Mouse (Mus musculus) hindbrain, embryonic 14.5 days (tissue): ENCODE data around the gene Lrwd1. TPM values are rescaled to one million over a fixed set of nuclear protein-coding genes. Genes with fewer than 3 reads are reported as not detected.

Experiments used
- ATAC-seq: fragments of 200-750 bp; cut with Nextera tagmentation; 2 replicates; pipeline ENCODE4 v1.8.0; 2017; ENCODE audit warnings: moderate number of reproducible peaks, mild to moderate bottlenecking, moderate TSS enrichment, moderate library complexity; ENCODE audit not compliant: low FRiP score
- DNase-seq: peaks from one replicate; pipeline ENCODE4 v3.0.0-alpha.2; 2015; ENCODE audit warnings: low spot score
- H3K27ac ChIP-seq: fragments of 300-500 bp; sonication (generic); 2 replicates; pipeline ENCODE4 v1.5.1; 2014; ENCODE audit warnings: mild to moderate bottlenecking, moderate library complexity
- H3K27me3 ChIP-seq: fragments of 300-500 bp; sonication (generic); 2 replicates; pipeline ENCODE4 v1.6.1; 2014; ENCODE audit warnings: mild to moderate bottlenecking, low read length, mixed read lengths; ENCODE audit not compliant: control insufficient read depth, insufficient read depth
- H3K36me3 ChIP-seq: fragments of 300-500 bp; sonication (generic); replicated peaks from 2 replicates; pipeline ENCODE4 v1.6.1; 2014; ENCODE audit not compliant: control insufficient read depth, insufficient read depth
- H3K4me1 ChIP-seq: fragments of 300-500 bp; sonication (generic); replicated peaks from 2 replicates; pipeline ENCODE4 v1.6.1; 2014; ENCODE audit warnings: antibody characterized with exemption, low read length, mixed read lengths; ENCODE audit not compliant: control insufficient read depth, insufficient read depth
- H3K4me2 ChIP-seq: fragments of 300-500 bp; sonication (generic); replicated peaks from 2 replicates; pipeline ENCODE4 v1.6.1; 2014; ENCODE audit warnings: mild to moderate bottlenecking, moderate library complexity
- H3K4me3 ChIP-seq: fragments of 300-500 bp; sonication (generic); replicated peaks from 2 replicates; pipeline ENCODE4 v1.5.1; 2014; ENCODE audit warnings: mild to moderate bottlenecking, low read length
- H3K9ac ChIP-seq: fragments of 300-500 bp; sonication (generic); 2 replicates; pipeline ENCODE4 v1.6.1; 2014
- H3K9me3 ChIP-seq: fragments of 300-500 bp; sonication (generic); 2 replicates; pipeline ENCODE4 v1.6.1; 2016; ENCODE audit warnings: low read length; ENCODE audit not compliant: control insufficient read depth
- WGBS: fragments of 180-500 bp; shearing (Covaris S2); extraction: QIAGEN DNeasy Blood & Tissue Kit; methylation state at CpG from one replicate; pipeline ENCODE4 v1.1.7; 2014; 5-methylcytosine and 5-hydroxymethylcytosine counted together
- polyA plus RNA-seq: library from polyadenylated mRNA; unstranded; fragments of >200 nt; fragmentation: Nextera tagmentation; extraction: Ambion mirVana; gene quantifications from 2 replicates; pipeline ENCODE4 v1.2.1, GENCODE M21; 2014

Lrwd1 gene
- polyA plus RNA-seq, 1 experiment from 2014 or later, result 20.5 TPM

DNA sequence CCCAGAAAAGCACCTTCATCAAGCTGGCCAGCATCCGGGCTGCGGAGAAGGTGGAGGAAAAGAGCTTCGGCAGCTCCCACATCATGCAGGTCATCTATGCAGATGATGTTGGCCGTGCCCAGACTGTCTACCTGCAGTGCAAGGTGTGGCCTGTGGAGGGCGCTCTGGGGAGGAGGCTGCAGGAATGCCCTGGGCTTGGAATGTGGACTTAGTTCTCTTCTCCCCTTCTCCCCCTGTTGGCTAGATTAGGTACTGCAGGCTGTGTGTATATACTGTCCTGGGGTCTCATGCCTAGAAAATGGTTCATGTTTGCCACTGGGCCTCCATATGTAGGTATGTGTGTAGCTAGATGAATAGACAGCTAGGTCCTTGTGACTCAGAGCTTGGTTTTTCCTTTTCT, 31.4 kb downstream of the Lrwd1 start:
- DNase-seq, result peak; percentile 27
- no peak overlapping the region for H3K4me3 ChIP-seq
- no peaks in the 10 kb centered on the region for H3K27me3 ChIP-seq
- no peak overlapping the region for H3K9ac ChIP-seq
- no peak for ATAC-seq
- no peak overlapping the region for H3K4me2 ChIP-seq
- no peaks in the 10 kb centered on the region for H3K36me3 ChIP-seq
- WGBS, result 87% methylated on average over 5 of the region's 5 CpGs
- H3K27ac ChIP-seq, result no peak overlapping the region
- no peaks in the 10 kb centered on the region; the same call in 1 of the 2 replicates for H3K4me1 ChIP-seq
- H3K9me3 ChIP-seq, result no peaks in the 10 kb centered on the region

DNA sequence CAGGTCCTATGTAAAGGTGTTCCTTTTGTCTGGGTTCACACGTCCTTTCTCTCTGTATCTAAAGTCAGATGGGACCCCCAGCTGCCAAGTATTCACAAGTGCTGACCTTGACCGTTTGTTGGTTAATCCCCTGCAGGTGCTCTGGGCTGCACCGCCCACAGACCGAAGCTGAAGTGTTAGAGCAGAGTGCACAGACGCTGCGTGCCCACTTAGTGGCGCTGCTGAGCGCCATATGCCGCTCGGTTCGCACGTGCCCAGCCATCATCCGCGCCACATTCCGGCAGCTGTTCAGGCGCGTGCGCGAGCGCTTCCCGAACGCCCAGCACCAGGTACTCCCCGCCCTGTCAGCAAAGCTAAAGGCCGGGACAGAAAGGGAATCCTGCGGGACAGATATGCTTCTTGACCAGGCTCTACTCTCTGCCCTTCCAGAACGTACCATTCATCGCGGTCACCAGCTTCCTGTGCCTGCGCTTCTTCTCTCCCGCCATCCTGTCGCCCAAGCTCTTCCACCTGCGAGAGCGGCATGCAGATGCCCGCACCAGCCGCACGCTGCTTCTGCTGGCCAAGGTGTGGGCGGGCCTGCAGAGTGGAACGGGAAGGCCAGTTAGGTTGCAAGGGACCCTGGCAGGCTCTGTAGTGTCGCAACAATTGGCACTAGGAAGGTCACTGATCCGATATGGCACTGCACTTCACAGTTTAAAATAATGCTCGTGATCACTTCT, 33.6 kb downstream of the Lrwd1 start:
- H3K27ac ChIP-seq, result no peak overlapping the region
- peak; percentile 84 for ATAC-seq
- WGBS, result 9% methylated on average over 41 of the region's 41 CpGs

DNA sequence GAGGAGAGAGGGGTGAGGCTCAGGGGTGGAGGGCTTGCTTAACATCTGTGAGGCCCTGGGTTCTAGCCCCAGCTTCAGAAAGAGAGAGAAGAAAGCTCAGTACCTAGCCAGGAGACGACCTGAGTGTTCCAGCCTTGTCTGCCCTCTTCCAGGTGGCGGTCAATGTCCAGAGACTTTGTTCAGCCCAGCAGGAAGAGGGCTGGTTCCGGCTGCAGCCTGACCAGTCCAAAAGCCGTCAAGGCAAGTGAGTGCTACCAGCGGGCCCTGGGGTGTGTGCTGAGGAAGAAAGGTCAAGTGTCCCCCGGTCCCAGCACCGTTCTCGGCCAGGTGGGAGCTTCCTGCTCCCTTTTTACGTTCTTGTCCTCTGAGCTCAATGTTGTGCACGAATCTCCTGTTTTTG, 37.3 kb downstream of the Lrwd1 start:
- no peak for ATAC-seq
- Histone ChIP-seq H3K36me3 (no peaks in the 10 kb centered on the region), H3K4me1 (no peaks in the 10 kb centered on the region; the same call in 1 of the 2 replicates), H3K27me3 (no peaks in the 10 kb centered on the region), H3K4me3 (no peak overlapping the region), H3K9ac (no peak overlapping the region), H3K4me2 (no peak overlapping the region), H3K9me3 (no peaks in the 10 kb centered on the region), H3K27ac (no peak overlapping the region)
- DNase-seq, result no peak
- WGBS, result 86% methylated on average over 10 of the region's 10 CpGs

More for the DNA sequence above, 33.6 kb downstream of the Lrwd1 start:
- Histone ChIP-seq H3K4me2 (peak overlapping the region; percentile 58), H3K9me3 (no peaks in the 10 kb centered on the region), H3K36me3 (no peaks in the 10 kb centered on the region), H3K27me3 (no peaks in the 10 kb centered on the region), H3K4me3 (peak overlapping the region; percentile 30), H3K4me1 (no peaks in the 10 kb centered on the region; the same call in 1 of the 2 replicates), H3K9ac (peak overlapping the region; percentile 53)
- DNase-seq, result peak; percentile 90

- H3K9ac ChIP-seq, result no peak overlapping the region
- WGBS, result 75% methylated on average over 7 of the region's 7 CpGs
- no peaks in the 10 kb centered on the region for H3K27me3 ChIP-seq
- no peaks in the 10 kb centered on the region for H3K4me1 ChIP-seq
- no peak for ATAC-seq
- no peak overlapping the region for H3K27ac ChIP-seq
- no peaks in the 10 kb centered on the region for H3K36me3 ChIP-seq
- H3K4me2 ChIP-seq, result no peak overlapping the region
- no peaks in the 10 kb centered on the region for H3K9me3 ChIP-seq
- no peak overlapping the region for H3K4me3 ChIP-seq
- no peak for DNase-seq
Measured at GRCm38 (mm10) chr5:136095089-136095488, 40.8 kb downstream of the Lrwd1 start.

GRCm38 (mm10) chr5:136094249-136095010, 41.4 kb downstream of the Lrwd1 start:
- Histone ChIP-seq H3K4me3 (no peak overlapping the region), H3K27me3 (no peaks in the 10 kb centered on the region), H3K36me3 (no peaks in the 10 kb centered on the region), H3K27ac (no peak overlapping the region), H3K4me1 (no peaks in the 10 kb centered on the region), H3K9ac (no peak overlapping the region), H3K9me3 (no peaks in the 10 kb centered on the region), H3K4me2 (no peak overlapping the region)
- DNase-seq (no peak), ATAC-seq (no peak)
- WGBS, result 48% methylated on average over 8 of the region's 8 CpGs

- Histone ChIP-seq H3K4me2 (no peak overlapping the region), H3K9me3 (no peaks in the 10 kb centered on the region), H3K27me3 (no peaks in the 10 kb centered on the region), H3K27ac (no peak overlapping the region), H3K36me3 (no peaks in the 10 kb centered on the region), H3K4me1 (no peaks in the 10 kb centered on the region), H3K4me3 (no peak overlapping the region), H3K9ac (no peak overlapping the region)
- 68% methylated on average over 5 of the region's 5 CpGs for WGBS
- ATAC-seq (no peak), DNase-seq (no peak)
Measured at GRCm38 (mm10) chr5:136091927-136092326, 43.9 kb downstream of the Lrwd1 start.

DNA sequence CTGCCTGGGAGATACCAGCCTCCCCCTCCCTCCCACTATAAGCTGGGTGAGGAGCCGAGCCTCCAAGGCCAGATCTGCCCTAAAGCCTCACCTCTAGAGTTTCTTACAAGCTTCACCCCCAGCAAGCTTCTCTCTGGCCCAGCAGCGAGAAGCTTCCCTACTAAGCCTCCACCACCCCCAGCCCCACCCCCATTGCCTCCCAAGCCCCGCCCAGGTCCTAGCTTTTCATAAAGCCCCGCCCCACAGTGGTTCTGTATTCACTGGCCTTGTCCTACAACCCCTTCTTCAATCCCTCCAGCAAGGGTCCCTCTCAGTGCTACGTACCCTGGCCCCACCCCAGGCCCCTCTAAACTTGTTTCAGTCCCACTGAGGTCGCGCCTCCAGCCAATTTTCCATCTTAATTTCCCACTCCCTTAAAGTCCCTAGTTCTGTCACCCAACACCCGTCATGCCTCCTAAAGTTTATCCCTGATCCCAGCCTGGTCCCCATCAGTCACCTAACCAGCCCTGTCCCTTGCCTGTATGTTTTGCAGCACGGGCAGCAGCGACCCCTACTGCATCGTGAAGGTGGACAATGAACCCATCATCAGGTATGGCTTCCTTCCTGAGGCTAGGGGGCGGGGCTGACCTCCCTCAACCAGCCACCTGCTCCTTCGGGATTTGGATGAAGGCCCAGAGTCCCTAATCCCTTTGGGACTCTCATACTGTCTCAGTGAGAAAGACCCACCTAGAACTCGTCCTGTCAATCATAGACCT, 46.9 kb downstream of the Lrwd1 start:
- DNase-seq (no peak), ATAC-seq (no peak)
- Histone ChIP-seq H3K9me3 (no peaks in the 10 kb centered on the region), H3K27me3 (no peaks in the 10 kb centered on the region), H3K4me3 (no peak overlapping the region), H3K36me3 (no peaks in the 10 kb centered on the region), H3K4me1 (peaks cover 18% of the 10 kb centered on the region), H3K4me2 (no peak overlapping the region), H3K27ac (no peak overlapping the region), H3K9ac (no peak overlapping the region)
- WGBS, result 19% methylated on average over 14 of the region's 14 CpGs

DNA sequence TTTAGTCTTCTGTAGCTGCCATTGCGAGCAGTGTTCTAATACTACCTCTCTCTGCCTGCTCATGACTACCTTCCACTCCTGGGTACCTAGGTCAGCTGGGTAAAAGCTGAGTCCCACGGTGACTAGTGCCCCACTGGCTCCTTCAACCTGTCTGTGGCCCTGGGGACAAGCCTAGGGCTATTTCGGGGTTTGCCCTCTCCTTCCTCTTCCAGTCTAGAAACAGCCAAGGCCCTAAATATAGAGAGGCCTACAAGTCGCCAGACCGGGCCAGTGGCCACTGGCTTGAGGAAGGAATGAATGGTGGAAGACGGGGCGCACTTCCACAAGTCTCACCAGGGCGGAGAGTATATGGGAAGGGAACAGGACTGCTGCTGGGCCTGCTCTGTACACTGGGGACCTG, 49.6 kb downstream of the Lrwd1 start:
- H3K4me1 ChIP-seq, result peaks cover 18% of the 10 kb centered on the region
- no peaks in the 10 kb centered on the region for H3K36me3 ChIP-seq
- H3K9me3 ChIP-seq, result no peaks in the 10 kb centered on the region
- WGBS, result 92% methylated on average over 8 of the region's 8 CpGs
- no peaks in the 10 kb centered on the region for H3K27me3 ChIP-seq
- ATAC-seq, result no peak
- no peak overlapping the region for H3K27ac ChIP-seq
- no peak overlapping the region for H3K4me3 ChIP-seq
- no peak for DNase-seq
- H3K9ac ChIP-seq, result no peak overlapping the region
- peak overlapping the region; percentile 82; the same call in 1 of the 2 replicates for H3K4me2 ChIP-seq
